Mouse (Mus musculus) skeletal muscle tissue, adult 2 months (tissue): ENCODE measurements around the gene Cdc37l1.

ENCODE experiments used
- DNase-seq: peaks from one replicate; pipeline ENCODE4 v3.0.0-alpha.2; 2012; ENCODE audit warnings: low read depth, low spot score

The Cdc37l1 gene

GRCm38 (mm10) chr19:29008069-29008706 is 18.0 kb downstream of the Cdc37l1 start:
- no peak for DNase-seq

DNA sequence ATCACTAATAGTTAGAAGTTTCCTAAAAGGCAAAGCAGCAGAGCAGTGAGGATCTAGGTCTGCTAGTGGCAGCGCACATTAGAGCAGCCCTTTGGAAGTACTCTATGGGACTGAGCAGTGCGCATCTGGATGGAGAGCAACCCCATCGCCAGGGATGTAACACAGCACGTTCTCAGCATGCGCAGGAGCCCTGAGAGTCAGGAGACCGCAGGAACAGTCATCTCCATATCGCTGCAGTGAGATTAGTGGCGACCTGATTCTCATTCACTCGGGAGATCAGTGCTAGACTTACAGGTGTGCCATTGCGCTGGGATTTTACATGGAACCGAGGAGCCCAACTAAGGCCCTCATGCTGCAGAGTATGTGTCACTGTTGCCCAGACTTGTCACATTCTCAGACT is 18.9 kb downstream of the Cdc37l1 start:
- no peak for DNase-seq

GRCm38 (mm10) chr19:29011355-29011990 is 21.3 kb downstream of the Cdc37l1 start:
- DNase-seq: no peak

GRCm38 (mm10) chr19:29014466-29015055 is 24.4 kb downstream of the Cdc37l1 start:
- DNase-seq: no peak

GRCm38 (mm10) chr19:29015410-29016203 is 25.5 kb downstream of the Cdc37l1 start:
- DNase-seq: no peak

DNA sequence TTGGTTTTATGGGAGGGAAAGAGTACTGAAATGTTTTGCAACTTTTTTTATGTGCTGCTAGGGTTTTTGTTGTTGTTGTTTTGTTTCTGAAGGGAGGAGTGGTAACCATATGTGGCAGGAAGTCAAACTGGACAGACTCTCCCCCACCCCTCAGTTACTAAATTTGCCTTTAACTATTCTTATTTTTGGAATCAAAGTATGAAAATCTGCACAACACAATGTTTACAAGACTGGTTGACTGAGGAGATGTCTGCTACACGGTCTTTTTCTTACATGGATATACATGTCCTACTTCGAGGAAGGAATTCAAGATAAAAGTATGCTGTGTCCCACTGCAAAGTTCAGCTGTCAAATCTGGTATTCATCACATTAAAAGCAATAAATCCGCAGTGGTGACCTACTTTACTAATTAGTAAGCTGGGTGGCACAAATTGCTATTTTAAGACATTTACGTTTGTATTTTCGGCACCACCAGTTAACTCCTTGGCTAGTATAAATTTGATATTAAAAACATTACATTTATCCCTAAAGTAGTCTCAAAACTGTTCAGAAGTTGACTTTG is 26.1 kb downstream of the Cdc37l1 start:
- no peak for DNase-seq

DNA sequence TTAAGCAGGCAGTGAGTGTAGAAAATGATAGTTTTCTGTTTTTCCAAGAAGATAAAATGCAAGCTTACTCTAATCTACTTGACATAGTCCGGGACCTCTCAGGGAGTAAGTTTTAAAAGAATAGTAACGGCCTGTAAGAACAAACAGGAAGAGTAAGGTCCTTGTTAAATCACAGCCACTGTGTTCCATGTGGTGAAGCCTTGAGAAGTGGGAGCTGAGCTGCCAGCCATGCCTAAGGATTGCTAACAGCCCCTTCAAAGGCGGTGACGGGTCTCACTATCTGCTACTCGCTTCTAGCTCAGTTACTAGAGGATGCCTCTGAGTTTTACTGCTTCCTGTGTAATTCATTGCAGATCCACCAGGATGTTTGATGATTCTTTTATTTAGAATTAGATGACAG is 26.6 kb downstream of the Cdc37l1 start:
- no peak for DNase-seq

- no peak for DNase-seq
These were observed 29.5 kb downstream of the Cdc37l1 start for GRCm38 (mm10) chr19:29019647-29020046.

GRCm38 (mm10) chr19:29021754-29022345 is 31.7 kb downstream of the Cdc37l1 start:
- no peak for DNase-seq

DNA sequence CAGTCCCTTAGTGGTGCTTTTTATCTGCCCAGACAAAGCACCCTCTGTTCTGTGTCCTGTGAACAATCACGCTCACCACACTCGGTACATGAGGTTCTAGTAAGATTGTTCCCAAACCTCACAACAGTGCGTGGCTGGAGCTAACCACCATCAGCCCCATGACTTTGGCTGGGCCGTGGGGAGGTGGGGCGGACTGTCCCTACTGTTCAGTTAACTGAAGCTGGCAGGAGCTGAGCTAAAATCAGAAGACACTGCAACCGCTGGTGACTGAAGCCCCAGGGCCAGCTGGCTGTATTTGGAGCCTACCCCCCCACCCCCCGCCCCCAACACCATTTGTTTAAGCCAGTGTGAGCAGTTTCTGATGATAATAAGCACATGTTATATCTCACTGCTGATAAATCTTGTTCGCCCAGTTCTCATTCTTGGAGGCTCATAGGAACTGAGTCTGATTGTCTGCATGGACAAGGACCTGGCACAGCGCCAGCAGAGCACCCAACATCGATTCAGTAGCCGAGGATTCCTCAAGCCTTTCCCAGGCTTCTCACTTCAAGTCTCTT is 34.3 kb downstream of the Cdc37l1 start:
- DNase-seq: no peak

DNA sequence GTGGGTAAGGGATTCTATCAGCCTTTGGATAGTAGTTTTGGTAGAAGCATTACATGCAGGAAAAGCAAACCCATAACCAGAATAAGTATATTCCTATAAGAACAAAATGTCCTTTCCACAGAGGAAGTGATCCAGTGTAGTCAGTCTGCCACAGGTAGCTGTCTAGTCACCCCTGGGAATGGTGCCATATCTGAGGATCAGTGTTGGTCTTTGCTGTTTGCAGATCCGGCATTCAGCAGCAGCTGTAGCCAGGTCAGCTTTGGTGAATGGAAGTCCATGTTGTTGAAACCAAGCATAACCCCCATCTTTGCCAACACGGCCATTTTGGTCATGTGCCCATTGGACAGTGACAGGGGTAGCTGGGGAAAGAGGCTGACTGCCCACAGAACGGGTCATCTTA is 41.6 kb downstream of the Cdc37l1 start:
- DNase-seq: no peak

- DNase-seq: no peak
These were observed 42.5 kb downstream of the Cdc37l1 start for GRCm38 (mm10) chr19:29032662-29033061.

GRCm38 (mm10) chr19:29037026-29037425 is 46.9 kb downstream of the Cdc37l1 start:
- no peak for DNase-seq

DNA sequence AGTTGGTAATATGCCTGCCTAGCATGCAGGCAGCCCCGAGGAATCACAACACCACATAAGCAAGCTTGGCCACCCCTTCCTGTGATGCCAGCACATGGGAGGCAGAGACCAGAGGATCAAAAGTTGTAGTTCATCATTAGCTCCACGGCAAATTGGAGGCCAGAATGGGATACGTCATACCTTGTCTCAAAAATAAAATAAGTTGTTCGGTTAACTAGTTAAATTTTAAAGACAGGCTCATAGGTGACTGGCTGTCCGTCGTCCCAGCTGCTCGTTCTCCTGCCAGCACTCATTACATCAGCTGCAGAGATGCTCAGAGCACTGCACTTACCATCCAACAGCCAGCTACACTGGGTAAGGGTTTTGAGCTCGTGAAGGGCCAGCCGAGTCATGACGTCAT is 47.4 kb downstream of the Cdc37l1 start:
- DNase-seq: no peak

DNA sequence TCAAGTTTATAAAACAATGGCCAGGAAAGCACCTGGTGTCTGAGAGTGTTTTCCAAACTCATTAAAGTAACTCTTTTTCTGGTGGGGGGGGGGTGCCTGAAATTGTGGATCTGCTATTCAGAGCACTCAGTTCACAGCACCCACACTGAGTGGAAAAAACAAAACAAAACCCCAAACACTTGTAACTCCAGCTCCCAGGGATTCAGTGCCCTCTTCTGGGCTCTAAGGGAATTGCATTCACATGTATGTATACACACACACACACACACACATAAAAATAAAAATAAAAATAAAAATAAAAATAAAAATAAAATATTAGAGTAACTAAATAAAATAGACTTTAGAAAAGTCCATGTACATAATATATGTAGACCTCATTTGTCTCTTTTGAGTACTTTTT is 49.2 kb downstream of the Cdc37l1 start:
- no peak for DNase-seq

GRCm38 (mm10) chr19:29040206-29040605 is 50.1 kb downstream of the Cdc37l1 start:
- DNase-seq: no peak

- no peak for DNase-seq
These were observed 52.0 kb downstream of the Cdc37l1 start for GRCm38 (mm10) chr19:29042143-29042542.

DNA sequence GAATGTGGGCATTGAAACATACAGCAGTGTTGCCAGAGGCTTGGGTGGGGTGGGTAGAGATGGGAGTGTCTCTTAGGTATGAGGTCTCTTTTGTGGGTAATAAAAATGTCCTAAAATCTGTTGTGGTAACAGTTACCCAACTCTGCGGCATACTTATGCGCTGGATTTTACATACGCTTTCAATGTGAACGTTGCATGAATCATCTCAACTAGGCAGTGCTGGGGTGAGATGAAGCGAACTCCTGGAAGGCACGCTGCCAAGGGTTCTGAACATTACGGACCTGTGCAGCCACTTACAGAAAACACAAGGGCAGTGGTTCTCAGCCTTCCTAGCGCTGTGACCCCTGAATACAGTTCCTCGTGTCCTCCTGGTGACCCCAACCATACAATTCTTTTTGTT is 52.5 kb downstream of the Cdc37l1 start:
- no peak for DNase-seq

DNA sequence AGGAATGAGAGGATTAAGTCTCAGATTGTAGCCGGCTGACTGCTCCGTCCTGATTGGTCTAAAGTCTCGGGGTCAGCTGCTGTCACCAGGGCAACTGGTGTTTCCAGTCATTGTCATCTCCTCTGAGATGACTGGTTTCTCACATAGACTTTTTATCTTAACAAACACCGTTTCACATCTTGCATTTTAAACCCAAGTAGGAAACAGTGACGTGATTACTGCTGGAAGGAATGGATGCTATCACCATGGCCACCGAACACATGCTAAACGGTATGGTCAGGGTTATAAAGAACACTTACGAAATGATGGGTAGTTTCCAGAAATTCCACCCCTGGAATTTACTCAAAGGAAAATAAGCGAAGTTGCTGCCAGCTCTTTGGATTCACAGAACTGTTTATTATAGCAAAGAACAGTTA is 54.2 kb downstream of the Cdc37l1 start:
- DNase-seq: no peak

DNA sequence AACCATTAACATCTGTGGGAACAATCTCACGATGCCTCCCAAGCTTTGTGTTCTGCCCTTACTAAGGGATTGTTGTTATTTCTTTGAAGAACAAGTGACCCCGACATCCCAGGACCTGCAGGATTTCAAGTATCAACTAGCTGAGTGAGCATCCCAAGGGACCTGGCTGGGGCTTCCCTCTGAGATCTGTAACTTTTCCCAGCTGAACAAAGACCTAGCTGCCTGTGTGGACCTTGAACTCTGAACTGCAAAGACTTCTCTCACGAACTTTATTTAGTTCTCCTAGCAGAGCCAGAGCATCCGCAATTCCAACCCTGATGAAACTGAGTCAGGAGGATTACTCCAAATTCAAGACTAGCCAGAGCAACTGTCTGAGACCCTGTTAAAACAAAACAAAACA is 55.2 kb downstream of the Cdc37l1 start:
- no peak for DNase-seq

DNA sequence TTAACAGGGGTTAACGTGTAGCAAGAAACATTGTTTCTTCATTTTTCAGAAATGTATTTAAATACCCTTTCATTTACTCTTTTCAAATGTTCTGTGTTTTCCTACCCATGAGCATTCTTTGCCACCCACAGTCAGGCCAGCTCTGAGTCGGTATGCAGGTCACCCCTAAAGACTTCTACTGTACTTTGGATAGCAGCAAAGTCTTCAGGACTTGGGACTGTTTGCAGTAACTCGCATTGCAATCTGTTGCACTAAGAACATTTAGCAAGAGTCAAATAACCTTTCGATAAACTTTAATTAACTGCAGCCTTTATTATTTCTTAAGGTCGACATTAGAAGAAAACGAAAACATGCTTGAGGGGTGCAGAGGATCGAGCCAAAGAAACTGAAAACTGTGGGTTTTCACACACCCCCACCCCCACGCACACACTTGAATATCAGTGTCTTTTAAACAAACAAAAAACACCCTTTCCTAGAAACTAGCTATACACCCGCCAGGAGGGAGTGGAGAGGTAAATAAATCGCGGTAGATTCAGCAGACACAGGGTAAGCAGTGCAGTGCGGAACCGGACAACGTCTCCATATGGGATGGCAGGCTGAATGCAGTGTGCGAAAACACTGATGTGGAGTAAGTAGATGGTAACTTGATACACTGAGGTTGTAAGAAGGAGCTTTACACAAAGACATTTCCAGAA is 56.0 kb downstream of the Cdc37l1 start:
- DNase-seq: no peak
